Mouse (Mus musculus): ENCODE data around the gene G6pc. TPM values are rescaled to one million over a fixed set of nuclear protein-coding genes. Genes with fewer than 3 reads are reported as not detected.
A peak's percentile ranks its signal among the peaks of the same experiment; 100 is the strongest.
"Not testable (repeated sequence)": the region's sequence is repeated elsewhere in the genome, so short reads cannot be mapped to it uniquely, and the experiment has no call there.

Gene G6pc
- total RNA-seq (2015) (not detected in 2 replicates), total RNA-seq (2017) (not detected in 2 replicates)

DNA sequence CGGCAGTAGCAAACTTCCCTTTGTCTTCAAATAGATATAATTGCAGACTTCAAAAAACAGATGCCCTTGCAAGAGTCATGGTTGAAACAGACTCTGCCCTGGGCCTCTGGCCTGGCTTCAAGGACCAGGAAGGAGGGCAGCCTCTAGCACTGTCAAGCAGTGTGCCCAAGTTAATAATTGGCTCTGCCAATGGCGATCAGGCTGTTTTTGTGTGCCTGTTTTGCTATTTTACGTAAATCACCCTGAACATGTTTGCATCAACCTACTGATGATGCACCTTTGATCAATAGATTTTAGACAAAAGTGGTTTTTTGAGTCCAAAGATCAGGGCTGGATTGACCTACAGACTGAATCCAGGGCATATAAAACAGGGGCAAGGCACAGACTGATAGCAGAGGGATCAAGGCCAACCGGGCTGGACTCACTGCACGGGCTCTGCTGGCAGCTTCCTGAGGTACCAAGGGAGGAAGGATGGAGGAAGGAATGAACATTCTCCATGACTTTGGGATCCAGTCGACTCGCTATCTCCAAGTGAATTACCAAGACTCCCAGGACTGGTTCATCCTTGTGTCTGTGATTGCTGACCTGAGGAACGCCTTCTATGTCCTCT, at the start of gene G6pc:
Gene G6pc (plus strand): TSS at position 236 of the 610 bp plus-strand sequence.
- no peak for ATAC-seq (ENCODE audit: poor library complexity, severe bottlenecking)

DNA sequence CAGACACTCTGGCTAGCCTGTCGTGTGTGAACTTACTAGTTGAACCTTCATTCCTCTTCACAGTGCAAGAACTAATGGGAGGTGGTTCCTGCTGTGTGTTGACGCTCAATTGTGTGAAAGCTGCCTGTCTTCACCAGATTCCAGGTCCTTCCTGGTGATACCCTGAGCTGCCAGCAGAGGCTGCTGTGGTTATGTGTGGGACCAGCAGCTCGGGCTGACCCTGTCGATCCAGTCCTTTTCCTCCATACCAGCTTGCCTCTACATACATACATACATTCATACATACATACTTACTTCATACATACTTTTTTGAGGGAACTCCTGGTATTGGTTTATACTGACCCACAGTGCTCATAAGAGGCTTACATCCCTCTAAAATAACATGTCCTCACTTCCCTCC, 43.8 kb upstream of the G6pc start:
- ATAC-seq (ENCODE audit: poor library complexity, severe bottlenecking): peak; percentile 51

DNA sequence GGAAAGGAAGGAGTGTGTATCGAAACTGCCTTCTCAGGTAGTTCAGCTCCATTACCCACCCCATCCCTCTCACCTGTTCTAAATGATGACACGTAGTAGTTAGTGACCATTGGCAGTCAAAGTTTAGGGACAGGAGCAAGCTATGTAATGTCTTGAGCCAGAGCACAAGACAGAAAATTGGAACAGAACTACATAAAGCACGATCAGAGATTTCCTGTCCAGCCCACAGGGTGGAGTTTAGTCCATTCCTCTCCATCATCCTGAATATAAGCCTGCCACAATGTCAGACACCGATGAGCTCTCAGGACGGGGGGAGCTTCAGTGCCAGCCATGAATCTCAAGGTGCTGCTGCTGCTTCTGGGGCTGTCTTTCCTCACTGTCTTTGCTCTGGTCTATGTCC, 42.6 kb upstream of the G6pc start, which contains the start of gene Aoc2:
Gene Aoc2 (plus strand): TSS at position 301 of the 400 bp plus-strand sequence.
- ATAC-seq (ENCODE audit: poor library complexity, severe bottlenecking): no peak

DNA sequence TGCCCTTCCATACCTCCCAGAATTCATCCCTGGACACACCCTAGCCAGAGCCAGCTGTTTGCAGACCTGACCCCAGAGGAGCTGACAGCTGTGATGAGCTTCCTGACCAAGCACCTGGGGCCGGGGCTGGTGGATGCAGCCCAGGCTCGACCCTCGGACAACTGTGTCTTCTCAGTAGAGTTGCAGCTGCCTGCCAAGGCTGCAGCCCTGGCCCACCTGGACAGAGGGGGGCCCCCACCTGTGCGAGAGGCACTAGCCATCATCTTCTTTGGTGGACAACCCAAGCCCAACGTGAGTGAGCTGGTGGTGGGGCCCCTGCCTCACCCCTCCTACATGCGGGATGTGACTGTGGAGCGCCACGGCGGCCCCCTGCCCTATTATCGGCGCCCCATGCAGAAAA, 42.2 kb upstream of the G6pc start:
- ATAC-seq (ENCODE audit: poor library complexity, severe bottlenecking): not testable (repeated sequence)

DNA sequence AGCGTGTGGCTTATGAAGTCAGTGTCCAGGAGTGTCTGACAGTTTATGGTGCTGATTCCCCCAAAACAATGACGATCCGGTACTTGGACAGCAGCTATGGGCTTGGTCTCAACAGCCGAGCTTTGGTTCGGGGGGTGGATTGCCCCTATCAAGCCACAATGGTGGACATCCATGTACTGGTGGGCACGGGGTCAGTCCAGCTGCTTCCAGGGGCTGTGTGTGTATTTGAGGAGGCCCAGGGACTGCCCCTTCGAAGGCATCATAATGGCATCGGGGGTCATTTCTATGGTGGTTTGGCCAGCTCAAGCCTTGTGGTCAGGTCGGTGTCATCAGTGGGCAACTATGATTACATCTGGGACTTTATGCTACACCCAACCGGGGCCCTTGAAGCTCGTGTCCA, 41.2 kb upstream of the G6pc start:
- no peak for ATAC-seq (ENCODE audit: poor library complexity, severe bottlenecking)

DNA sequence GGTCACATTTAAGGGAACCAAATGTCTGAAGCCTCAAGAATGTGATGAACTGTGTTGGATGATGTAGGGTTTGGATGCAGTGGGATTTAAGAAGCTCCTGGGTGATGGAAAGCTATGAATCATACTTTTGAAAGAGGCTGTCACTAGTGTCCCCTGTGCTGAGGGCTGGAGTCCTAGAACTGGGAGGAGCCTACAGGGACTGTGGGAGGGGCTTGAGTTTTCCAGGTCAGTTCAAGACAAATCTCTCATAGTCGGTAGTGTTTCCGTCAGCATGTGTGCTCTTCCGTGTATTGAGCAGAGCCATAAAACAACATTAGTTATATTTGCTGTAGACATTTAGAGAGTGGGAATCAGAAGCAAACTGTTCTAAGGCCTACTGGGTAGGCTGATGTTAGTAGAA, 40.0 kb upstream of the G6pc start:
- no peak for ATAC-seq (ENCODE audit: poor library complexity, severe bottlenecking)

DNA sequence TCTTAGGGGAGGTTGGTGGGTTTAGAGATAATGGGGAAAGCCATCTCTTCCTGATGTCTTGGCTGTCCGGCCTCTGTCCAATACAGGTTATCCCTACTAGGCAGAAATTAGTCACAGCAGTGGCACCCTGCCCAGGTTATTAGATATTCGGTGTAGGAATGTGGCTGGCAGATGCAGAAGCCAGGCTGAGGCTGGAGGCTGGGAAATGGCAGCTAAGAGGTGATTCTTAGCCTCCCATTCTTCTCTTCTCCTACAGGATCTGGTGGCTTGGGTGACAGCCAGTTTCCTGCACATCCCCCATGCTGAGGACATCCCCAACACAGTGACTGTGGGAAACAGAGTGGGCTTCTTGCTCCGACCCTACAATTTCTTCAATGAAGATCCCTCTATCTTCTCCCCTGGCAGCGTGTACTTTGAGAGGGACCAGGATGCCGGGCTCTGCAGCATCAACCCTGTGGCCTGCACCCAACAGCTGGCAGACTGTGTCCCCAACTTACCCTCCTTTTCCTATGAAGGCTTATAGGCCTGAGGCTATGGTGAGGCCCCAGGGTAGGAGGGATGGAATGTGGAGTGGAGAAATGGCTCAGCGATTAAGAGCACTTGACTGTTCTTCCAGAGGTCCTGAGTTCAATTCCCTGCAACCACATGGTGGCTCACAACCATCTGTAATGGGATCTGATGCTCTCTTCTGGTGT, 38.3 kb upstream of the G6pc start:
- no peak for ATAC-seq (ENCODE audit: poor library complexity, severe bottlenecking)

DNA sequence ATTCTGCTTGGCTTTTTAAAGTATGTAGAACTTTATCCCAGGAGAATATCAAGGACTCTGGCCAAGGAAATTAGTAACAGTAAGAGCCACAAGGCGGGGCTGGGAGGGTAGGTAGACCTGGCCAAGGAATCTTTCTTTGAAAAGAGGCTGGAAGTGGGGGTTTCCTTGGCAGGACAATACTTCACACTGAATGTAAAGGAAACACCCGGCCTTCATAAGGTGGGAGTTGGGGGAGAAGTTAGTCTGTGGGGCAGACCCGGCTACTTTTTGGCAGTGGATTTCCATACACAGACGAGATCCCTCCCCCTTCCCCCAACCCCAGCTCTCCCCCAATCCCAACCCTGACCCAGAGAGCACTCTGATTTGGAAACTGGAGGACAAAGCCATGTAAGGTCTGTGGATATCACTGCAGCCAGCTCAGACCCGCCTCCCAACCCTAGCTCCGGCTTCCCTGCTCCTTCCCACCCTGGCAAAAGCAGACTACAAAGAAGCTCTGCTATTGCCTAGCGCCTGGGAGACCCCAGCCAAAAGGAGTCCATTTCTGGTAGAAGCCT, 36.9 kb upstream of the G6pc start, which contains the start of gene Aoc3:
Gene Aoc3 (plus strand): TSS at position 235 of the 554 bp plus-strand sequence.
- no peak for ATAC-seq (ENCODE audit: poor library complexity, severe bottlenecking)

DNA sequence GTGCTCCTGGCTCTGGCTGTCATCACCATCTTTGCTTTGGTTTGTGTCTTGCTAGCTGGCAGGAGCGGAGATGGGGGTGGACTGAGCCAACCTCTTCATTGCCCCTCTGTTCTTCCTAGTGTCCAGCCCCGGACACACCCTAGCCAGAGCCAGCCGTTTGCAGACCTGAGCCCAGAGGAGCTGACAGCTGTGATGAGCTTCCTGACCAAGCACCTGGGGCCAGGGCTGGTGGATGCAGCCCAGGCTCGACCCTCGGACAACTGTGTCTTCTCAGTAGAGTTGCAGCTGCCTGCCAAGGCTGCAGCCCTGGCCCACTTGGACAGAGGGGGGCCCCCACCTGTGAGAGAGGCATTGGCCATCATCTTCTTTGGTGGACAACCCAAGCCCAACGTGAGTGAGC, 36.4 kb upstream of the G6pc start:
- ATAC-seq (ENCODE audit: poor library complexity, severe bottlenecking): not testable (repeated sequence)

DNA sequence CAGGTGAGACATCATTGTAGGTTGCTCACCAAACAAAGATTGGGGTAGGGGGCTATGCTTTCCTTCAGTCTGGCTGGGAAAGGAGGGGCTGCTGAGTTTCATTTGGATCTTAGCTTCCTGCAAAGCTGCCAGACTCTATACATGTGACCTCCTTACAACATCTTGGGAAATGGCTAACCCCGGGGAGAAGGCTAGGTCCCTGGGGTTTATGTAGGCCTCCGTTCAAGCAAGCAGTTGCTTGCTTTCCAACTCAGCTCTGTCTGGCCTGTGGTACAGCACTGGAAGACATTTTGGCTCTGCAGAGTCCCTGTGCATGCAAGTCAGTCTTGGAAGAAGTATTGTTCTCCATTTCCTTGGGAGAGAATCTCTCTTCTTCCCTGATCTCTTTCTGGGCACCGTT, 34.8 kb upstream of the G6pc start:
- no peak for ATAC-seq (ENCODE audit: poor library complexity, severe bottlenecking)

DNA sequence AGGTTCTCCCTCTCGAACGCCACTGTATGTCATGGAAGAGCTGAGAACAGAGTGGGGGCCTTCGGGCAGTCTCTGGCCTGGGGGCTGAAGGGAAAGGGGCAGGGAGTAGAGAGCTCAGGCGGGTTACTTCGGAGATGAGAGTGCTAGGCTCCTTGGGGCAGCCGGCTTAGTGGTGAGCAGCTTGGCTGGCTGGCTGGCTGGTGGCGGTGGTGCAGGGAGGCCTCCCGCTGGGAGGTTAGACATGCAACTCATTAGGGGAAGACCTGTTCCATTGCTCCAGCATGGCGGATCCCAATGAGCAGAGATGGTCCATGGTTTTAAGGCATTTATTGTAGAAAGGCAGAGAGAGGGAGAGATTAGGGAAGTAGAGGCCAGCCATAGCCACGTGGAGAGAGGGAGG, 33.3 kb upstream of the G6pc start:
- no peak for ATAC-seq (ENCODE audit: poor library complexity, severe bottlenecking)

DNA sequence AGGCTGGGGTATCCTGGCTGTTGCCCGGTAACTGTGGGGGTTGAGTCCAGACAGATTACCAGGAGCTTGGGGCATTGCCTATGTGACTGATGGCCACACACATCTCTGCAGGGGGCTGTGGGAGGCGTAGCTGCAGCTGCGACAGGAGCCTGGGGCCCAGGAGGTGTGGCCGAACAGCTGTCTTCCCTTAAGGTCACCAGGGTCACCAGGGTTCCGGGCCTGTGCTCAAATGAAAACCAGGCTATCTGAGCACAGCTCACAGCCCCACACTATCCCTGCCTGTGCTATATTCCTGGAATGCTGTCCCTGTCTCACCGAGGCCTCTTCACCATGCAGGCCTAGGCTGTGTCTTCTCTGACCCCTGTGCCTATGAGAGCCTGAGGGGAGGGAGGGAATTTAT, 32.8 kb upstream of the G6pc start:
- ATAC-seq (ENCODE audit: poor library complexity, severe bottlenecking): no peak

DNA sequence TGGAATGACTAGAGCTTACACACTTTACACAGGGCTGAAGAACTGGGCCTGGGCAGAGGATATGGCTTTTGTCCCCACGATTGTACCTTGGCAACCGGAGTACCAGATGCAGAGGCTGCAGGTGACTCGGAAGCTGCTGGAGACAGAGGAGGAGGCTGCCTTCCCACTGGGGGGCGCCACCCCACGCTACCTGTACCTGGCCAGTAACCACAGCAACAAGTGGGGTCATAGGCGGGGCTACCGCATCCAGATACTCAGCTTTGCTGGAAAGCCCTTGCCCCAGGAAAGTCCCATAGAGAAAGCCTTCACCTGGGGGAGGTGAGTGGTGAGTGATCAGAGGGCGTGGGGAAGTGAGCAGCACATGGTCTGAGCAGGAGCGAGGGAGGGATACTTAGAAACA, 31.7 kb upstream of the G6pc start:
- ATAC-seq (ENCODE audit: poor library complexity, severe bottlenecking): no peak

DNA sequence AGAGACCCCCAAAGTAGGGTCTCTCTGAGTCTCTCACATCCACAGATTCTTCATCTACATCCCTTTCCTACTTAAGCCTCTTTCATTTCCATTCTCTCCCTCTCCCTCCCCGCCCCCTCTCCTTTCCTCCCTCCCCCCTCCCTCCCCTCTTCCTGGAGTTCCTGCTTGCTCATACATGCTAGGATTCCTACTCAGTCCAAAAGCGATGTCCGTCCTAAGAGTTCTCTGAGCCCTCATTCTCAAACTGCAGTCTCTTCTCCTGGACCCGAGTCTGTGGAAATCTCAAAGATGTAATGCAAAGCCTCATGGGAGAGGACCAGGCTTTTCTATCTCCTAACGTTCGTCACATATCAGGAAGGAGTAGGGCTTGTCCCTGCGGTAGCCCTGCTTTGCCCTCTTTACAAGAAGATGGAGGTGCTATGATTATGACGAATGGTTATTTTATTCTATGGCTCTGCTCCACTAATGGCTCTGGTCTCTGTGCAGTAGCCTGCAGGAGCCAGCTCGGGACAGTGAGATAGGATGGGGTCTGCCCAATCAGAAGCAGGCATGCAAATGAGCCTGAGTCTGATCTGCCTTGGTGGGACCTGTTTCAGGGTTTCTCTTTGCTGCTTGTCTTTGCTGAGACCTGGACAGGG, 29.1 kb upstream of the G6pc start:
- no peak for ATAC-seq (ENCODE audit: poor library complexity, severe bottlenecking)

DNA sequence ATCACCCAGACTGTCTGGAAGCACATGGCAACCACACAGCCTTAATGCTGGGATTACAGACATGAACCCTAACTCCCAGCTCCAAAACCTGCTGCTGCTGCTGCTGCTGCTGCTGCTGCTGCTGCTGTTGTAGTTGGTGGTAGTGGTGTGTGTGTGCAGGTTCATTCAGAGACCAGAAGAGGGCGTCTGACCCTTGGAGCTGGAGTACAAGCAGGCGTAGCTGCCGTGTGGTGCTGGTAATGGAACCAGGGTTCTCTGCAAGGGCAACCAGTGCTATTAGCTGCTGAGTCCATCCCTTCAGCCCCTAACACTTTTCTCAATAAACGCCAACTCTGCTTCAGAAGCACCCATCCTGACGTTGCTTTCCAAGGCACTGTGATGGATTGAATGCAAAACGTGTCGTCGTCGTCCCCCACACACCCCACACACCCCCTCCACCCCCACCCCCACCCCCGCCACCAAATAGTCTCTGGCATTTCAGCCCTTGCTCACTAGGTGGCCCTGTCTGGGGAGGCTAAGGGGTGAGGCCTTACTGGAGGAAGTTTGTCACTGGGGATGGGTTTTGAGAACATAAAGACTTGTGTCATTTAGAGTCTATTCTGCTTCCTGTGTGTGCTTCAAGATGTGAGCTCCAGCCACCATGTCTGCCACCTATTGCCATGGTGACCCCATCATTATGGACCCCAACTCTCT, 20.1 kb upstream of the G6pc start:
- ATAC-seq (ENCODE audit: poor library complexity, severe bottlenecking): no peak

DNA sequence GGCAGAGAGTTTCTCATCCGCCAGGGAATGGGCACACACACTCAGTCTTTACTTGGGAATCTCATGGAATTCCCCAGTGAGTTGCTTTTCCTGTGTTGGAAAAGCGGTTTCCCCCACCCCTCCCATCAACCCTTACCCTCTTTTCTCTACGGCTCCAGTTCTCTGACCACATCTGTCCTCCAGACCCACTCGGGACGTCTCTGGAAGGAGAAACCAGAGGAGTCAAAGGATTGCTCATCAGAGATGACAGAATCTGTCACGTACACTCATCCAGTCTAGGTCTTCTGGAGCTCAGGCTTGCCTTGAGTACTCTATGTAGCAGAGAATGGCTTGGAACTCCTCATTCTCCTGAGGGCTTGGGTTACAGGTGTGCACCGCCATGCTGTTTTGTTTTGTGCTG, 18.6 kb upstream of the G6pc start:
- ATAC-seq (ENCODE audit: poor library complexity, severe bottlenecking): no peak

DNA sequence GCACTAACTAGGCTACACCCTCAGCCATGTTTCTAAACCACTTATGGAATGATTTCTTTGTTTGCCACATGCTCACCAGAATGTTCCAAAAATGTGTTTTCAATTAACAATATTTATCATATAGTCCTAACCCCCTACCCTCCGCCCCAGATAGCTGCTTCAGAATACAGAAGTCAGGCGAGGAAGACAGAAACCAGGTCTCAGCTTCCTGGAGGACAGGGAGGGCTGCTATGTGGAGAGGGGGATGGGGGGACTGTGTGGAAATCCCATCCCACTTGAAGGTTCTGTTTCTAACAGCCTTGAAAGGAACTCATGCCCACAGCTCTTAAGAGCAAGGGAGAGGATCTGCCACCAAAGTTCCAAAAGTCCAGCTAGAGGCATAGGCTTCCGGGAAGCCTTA, 18.1 kb upstream of the G6pc start:
- no peak for ATAC-seq (ENCODE audit: poor library complexity, severe bottlenecking)

DNA sequence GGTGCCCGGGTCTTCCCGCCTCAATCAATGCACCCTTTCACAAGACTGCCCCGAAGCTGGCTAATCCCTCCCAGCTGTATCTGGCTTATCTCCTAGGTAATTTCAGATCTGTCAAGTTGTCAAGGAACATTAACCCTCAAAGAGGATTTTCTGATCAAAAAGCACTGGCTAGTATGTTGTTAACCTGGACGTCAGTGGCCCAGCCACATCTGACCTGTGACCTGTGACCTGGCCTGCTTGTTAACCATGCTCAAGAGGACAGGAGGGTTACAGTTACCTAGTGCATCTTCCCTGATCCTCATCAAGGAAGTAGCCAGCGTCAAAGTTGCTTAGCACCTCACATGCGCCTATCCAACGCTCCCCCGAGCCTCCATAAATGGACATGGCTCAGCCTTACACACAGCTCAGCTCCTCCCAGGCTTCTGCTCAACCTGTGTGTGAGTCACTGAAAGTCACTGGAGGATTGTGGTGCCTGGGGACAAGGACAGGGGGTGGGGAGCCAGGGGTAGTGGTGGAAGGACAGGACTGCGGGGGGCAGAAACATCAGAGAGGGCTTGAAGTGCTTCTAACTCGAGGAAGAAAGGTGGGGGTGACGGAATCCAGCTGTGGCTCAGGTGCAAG, 16.2 kb upstream of the G6pc start:
- no peak for ATAC-seq (ENCODE audit: poor library complexity, severe bottlenecking)

DNA sequence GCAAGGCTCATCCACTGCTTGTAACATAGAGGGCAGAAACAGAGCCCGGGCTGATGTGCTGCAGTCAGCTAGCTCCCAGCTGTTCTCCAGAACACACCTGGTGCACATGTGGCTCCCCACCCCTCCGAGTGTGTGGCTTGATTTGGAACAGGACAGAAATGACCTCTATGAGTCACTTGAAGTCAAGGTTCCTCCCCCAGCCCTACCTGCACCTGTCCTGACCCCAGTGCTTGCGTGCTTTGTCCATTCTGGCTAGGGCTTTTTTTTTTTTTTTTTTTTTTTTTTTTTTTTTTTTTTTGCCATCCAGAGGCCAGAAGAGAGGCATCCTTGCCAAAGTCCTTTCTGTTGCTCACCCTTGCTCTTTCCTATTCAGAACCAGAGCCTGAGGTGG, 15.6 kb upstream of the G6pc start:
- ATAC-seq (ENCODE audit: poor library complexity, severe bottlenecking): no peak

DNA sequence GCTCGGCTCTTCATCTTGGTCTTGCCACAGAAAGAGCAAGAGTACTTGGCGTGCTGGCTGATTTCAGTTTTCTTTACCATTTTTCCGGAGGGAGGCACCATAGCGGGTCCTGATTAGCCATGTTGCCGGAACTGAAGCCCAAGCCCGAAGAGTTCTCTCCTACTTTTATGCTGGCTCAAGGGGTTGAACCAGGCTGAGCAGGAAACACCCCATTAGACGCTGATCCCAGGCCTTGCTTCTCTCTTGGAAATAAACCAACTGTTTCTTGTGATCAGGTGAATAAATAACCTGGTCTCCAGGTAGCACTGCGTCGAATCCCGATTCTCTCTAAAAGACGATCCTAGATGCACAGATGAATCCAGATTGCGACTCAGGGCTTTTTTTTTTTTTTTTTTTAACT, 13.9 kb upstream of the G6pc start:
- no peak for ATAC-seq (ENCODE audit: poor library complexity, severe bottlenecking)
